Mouse (Mus musculus) cortical plate, adult 2 months (tissue): Measurements from ENCODE around the gene Gltpd2.

Experiments
- CTCF ChIP-seq: fragments of 200-500 bp; IDR thresholded peaks from 2 replicates; pipeline ENCODE4 v1.5.1; 2011; ENCODE audit warnings: mild to moderate bottlenecking, control low read depth, low read length; ENCODE audit not compliant: insufficient read depth; ENCODE audit errors: extremely low read depth
- POLR2A ChIP-seq: fragments of 200-500 bp; IDR thresholded peaks from 2 replicates; pipeline ENCODE4 v1.6.1; 2011; ENCODE audit warnings: mild to moderate bottlenecking, low read length, control low read depth; ENCODE audit not compliant: insufficient read depth; ENCODE audit errors: extremely low read depth

- TF ChIP-seq CTCF = no peak
- no peak for TF ChIP-seq POLR2A
Measured at GRCm38 (mm10) chr11:70551526-70551925, 32.5 kb downstream of the Gltpd2 start.
